Mouse (Mus musculus) lung, embryonic 14.5 days (tissue): ENCODE data around the gene Dap3. TPM values are rescaled to one million over a fixed set of nuclear protein-coding genes. Genes with fewer than 3 reads are reported as not detected.

Experiments
- ATAC-seq: fragments of 200-750 bp; cut with Nextera tagmentation; 2 replicates; pipeline ENCODE4 v1.8.0; 2017; ENCODE audit warnings: mild to moderate bottlenecking, moderate TSS enrichment, moderate library complexity; ENCODE audit not compliant: insufficient read depth
- DNase-seq: peaks from one replicate; pipeline ENCODE4 v3.0.0-alpha.2; 2015
- H3K27ac ChIP-seq: fragments of 300-500 bp; sonication (generic); 2 replicates; pipeline ENCODE4 v1.5.1; 2014; ENCODE audit warnings: low read depth, mild to moderate bottlenecking, moderate library complexity
- H3K27me3 ChIP-seq: fragments of 300-500 bp; sonication (generic); 2 replicates; pipeline ENCODE4 v1.6.1; 2014; ENCODE audit warnings: low read length, control low read depth; ENCODE audit not compliant: insufficient read depth
- H3K36me3 ChIP-seq: fragments of 300-500 bp; sonication (generic); 2 replicates; pipeline ENCODE4 v1.6.1; 2014; ENCODE audit warnings: control low read depth; ENCODE audit not compliant: insufficient read depth
- H3K4me1 ChIP-seq: fragments of 300-500 bp; sonication (generic); 2 replicates; pipeline ENCODE4 v1.6.1; 2014; ENCODE audit warnings: antibody characterized with exemption, control low read depth; ENCODE audit not compliant: insufficient read depth
- H3K4me2 ChIP-seq: fragments of 300-500 bp; sonication (generic); 2 replicates; pipeline ENCODE4 v1.6.1; 2014; ENCODE audit warnings: mild to moderate bottlenecking
- H3K4me3 ChIP-seq: fragments of 300-500 bp; sonication (generic); 2 replicates; pipeline ENCODE4 v1.5.1; 2014; ENCODE audit warnings: low read depth, low read length
- H3K9ac ChIP-seq: fragments of 300-500 bp; sonication (generic); 2 replicates; pipeline ENCODE4 v1.6.1; 2014
- H3K9me3 ChIP-seq: fragments of 300-500 bp; sonication (generic); 2 replicates; pipeline ENCODE4 v1.6.1; 2016; ENCODE audit warnings: low read depth, low read length, control low read depth
- CTCF ChIP-seq: IDR thresholded peaks from 2 replicates; pipeline ENCODE4 v1.5.1; 2016; ENCODE audit warnings: antibody characterized with exemption, low read depth
- WGBS: fragments of 180-500 bp; shearing (Covaris S2); extraction: QIAGEN DNeasy Blood & Tissue Kit; methylation state at CpG from one replicate; pipeline ENCODE4 v1.1.7; 2014; 5-methylcytosine and 5-hydroxymethylcytosine counted together
- polyA plus RNA-seq: library from polyadenylated mRNA; unstranded; fragments of >200 nt; fragmentation: Nextera tagmentation; extraction: Ambion mirVana; gene quantifications from 2 replicates; pipeline ENCODE4 v1.2.1, GENCODE M21; 2014

Dap3 gene
- polyA plus RNA-seq, 1 experiment from 2014 or later = 126 TPM

DNA sequence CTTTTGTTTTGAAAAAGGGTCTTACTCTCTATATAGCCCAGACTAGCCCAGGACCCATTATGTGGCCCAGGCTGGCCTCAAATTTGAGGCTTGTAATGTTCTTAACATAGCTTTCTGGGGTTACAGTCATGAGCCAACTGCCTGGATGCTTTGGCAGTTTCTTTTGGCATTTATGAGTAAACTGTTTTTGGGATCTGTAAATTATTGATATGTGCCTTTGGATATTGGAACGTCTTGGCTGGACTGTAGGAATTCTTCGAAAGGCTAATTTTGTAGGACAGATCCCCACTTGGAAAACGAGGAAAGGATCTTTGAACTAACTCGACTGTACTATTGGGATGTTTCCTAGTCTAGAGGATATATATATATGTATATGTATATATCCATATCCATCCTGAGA is 2.3 kb upstream of the Dap3 start:
- H3K4me1 ChIP-seq = peaks cover 10% of the 10 kb centered on the region; the same call in 1 of the 2 replicates
- no peak overlapping the region for H3K9ac ChIP-seq
- ATAC-seq (no peak), DNase-seq (no peak)
- H3K9me3 ChIP-seq = no peaks in the 10 kb centered on the region
- no peaks in the 10 kb centered on the region for H3K27me3 ChIP-seq
- H3K27ac ChIP-seq = no peak overlapping the region
- no peak for TF ChIP-seq CTCF
- WGBS = 78% methylated on average over 4 of the region's 4 CpGs
- H3K4me2 ChIP-seq = no peak overlapping the region
- H3K4me3 ChIP-seq = no peak overlapping the region
- no peaks in the 10 kb centered on the region for H3K36me3 ChIP-seq

- no peaks in the 10 kb centered on the region for H3K27me3 ChIP-seq
- no peaks in the 10 kb centered on the region for H3K9me3 ChIP-seq
- H3K4me2 ChIP-seq = peak overlapping the region; percentile 81
- H3K4me3 ChIP-seq = peak overlapping the region; percentile 86
- no peak for ATAC-seq
- peak overlapping the region; percentile 98 for H3K9ac ChIP-seq
- 1% methylated on average over 5 of the region's 5 CpGs for WGBS
- DNase-seq = peak; percentile 2
- H3K4me1 ChIP-seq = peaks cover 15% of the 10 kb centered on the region; the same call in 1 of the 2 replicates
- TF ChIP-seq CTCF = no peak
- no peaks in the 10 kb centered on the region for H3K36me3 ChIP-seq
- H3K27ac ChIP-seq = peak overlapping the region; percentile 99
Observed at GRCm38 (mm10) chr3:88951327-88951800, 383 bp upstream of the Dap3 start.

DNA sequence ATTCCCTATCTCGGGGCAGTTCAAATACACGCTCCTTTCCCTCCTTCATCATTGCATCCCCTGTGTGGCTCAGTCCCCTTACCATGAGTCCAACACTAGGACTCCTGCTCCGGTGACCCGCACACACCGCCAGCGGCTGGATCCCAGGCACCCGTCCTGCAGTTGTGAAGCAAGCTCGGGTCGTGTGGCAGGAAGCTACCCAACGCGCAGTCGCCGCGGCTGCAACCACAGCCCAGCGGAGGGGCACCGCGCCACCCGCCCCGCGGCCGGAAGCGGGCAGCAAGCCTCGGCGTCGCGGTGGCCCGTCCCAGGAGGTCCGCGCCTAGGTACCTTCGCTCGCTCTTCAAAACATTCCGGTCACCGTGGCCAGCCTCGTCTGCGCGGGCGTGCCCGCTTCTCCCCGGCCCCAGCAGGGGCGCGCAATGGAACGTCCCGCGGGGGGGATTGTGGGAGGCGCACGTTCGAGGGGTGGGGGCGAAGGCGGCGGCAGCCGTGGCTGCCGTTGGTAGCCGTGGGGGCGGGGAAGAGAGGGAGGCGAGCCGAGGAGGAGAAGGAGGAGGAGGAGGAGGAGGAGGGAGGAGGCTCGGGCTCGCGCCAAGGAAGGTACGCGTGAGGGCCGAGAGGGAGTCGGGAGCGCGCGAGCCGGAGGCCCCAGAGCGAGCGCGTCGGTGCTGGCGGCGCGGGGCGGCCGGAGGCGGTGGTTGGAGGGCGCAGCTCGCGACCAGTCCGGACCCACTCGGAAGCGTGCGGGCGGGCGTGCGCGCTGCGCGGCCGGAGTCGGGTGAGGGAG is 1.0 kb downstream of the Dap3 start:
- H3K27me3 ChIP-seq = no peaks in the 10 kb centered on the region
- H3K9ac ChIP-seq = peak overlapping the region; percentile 98
- H3K9me3 ChIP-seq = no peaks in the 10 kb centered on the region
- TF ChIP-seq CTCF = peak; percentile 34
- peak overlapping the region; percentile 81 for H3K4me2 ChIP-seq
- peaks cover 15% of the 10 kb centered on the region; the same call in 1 of the 2 replicates for H3K4me1 ChIP-seq
- DNase-seq (peak; percentile 94), ATAC-seq (peak; percentile 96)
- H3K4me3 ChIP-seq = peak overlapping the region; percentile 86
- peak overlapping the region; percentile 99 for H3K27ac ChIP-seq
- under 1% methylated on average over 71 of the region's 92 CpGs for WGBS
- no peaks in the 10 kb centered on the region for H3K36me3 ChIP-seq

GRCm38 (mm10) chr3:88944109-88944508 is 6.9 kb downstream of the Dap3 start:
- Histone ChIP-seq H3K4me2 (no peak overlapping the region), H3K4me3 (no peak overlapping the region), H3K36me3 (peaks cover 28% of the 10 kb centered on the region), H3K27me3 (no peaks in the 10 kb centered on the region), H3K9me3 (no peaks in the 10 kb centered on the region), H3K27ac (no peak overlapping the region), H3K4me1 (peaks cover 14% of the 10 kb centered on the region; the same call in 1 of the 2 replicates), H3K9ac (no peak overlapping the region)
- WGBS = 90% methylated on average over 4 of the region's 4 CpGs
- TF ChIP-seq CTCF = no peak
- ATAC-seq (no peak), DNase-seq (no peak)

- Histone ChIP-seq H3K36me3 (peaks cover 43% of the 10 kb centered on the region), H3K4me3 (no peak overlapping the region), H3K27ac (no peak overlapping the region), H3K9ac (no peak overlapping the region), H3K4me2 (no peak overlapping the region), H3K27me3 (no peaks in the 10 kb centered on the region), H3K4me1 (no peaks in the 10 kb centered on the region), H3K9me3 (no peaks in the 10 kb centered on the region)
- ATAC-seq (no peak), DNase-seq (no peak)
- TF ChIP-seq CTCF = no peak
- WGBS = 89% methylated on average over 10 of the region's 10 CpGs
Observed at GRCm38 (mm10) chr3:88942316-88942880, 8.6 kb downstream of the Dap3 start.

GRCm38 (mm10) chr3:88939749-88940148 is 11.2 kb downstream of the Dap3 start:
- no peak overlapping the region for H3K27ac ChIP-seq
- ATAC-seq = no peak
- WGBS = 75% methylated on average over 3 of the region's 3 CpGs
- H3K4me2 ChIP-seq = no peak overlapping the region
- H3K9ac ChIP-seq = no peak overlapping the region
- peaks cover 68% of the 10 kb centered on the region for H3K36me3 ChIP-seq
- no peaks in the 10 kb centered on the region for H3K9me3 ChIP-seq
- no peak overlapping the region for H3K4me3 ChIP-seq
- peak; percentile 63 for TF ChIP-seq CTCF
- H3K4me1 ChIP-seq = no peaks in the 10 kb centered on the region
- DNase-seq = peak; percentile 88
- no peaks in the 10 kb centered on the region for H3K27me3 ChIP-seq

DNA sequence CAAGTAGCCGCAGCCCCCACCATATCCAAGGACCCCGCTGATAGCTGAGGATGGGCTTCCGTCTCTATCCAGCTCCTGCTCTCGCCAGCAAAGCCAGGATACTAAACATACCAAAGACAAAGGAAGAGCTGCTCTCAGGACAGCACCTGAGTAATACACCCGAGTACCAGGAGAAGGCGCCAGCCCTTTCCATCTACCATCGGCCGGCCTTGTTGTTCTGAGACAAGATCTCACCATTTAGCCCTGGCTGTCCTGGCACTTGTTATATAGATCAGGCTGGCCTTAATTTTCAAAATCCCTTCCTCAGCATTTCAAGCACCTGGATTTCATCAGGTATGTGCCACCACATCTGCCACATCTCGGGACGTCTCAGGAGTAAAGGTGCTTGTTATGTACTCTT is 11.9 kb downstream of the Dap3 start:
- H3K27ac ChIP-seq = no peak overlapping the region
- H3K4me3 ChIP-seq = no peak overlapping the region
- H3K27me3 ChIP-seq = no peaks in the 10 kb centered on the region
- 87% methylated on average over 10 of the region's 10 CpGs for WGBS
- no peaks in the 10 kb centered on the region for H3K9me3 ChIP-seq
- no peaks in the 10 kb centered on the region for H3K4me1 ChIP-seq
- peaks cover 74% of the 10 kb centered on the region for H3K36me3 ChIP-seq
- DNase-seq (no peak), ATAC-seq (no peak)
- TF ChIP-seq CTCF = no peak
- H3K4me2 ChIP-seq = no peak overlapping the region
- no peak overlapping the region for H3K9ac ChIP-seq
